Mouse (Mus musculus): ENCODE measurements at regions not wholly inside any gene's neighbourhood (a gene's known extent, or its start where the extent isn't known, plus 50 kb on each side); places are given as distances from the start of the nearest gene placed in this dataset.

DNA sequence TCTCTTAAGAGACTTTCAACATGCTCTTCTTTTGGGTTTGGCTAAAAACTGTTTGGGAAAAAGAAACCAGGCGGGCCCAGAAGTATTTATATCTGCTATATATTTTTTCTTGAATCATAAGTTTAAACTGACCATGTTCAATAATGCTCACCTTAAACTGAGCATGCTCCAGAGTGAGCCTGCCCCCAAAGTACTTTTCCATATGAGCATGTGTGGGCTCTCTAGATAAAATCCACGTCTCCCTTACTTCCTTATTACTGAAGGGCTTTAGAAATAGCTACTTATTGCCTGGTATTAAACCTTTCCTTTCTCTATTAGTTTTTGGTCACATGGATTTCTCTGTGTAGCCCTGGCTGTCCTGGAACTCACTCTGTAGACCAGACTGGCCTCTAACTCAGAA is 126.0 kb upstream of the Irf2bp2 start:
- no peak for ATAC-seq (ENCODE audit: insufficient read depth, low FRiP score, low TSS enrichment)
- Histone ChIP-seq H3K36me3 (ENCODE audit: control insufficient read depth, insufficient read depth, low read length) (no peaks in the 10 kb centered on the region), H3K27ac (ENCODE audit: low read depth, low read length) (no peak overlapping the region), H3K27me3 (ENCODE audit: control insufficient read depth, insufficient read depth, low read length) (no peaks in the 10 kb centered on the region), H3K9me3 (ENCODE audit: control insufficient read depth, low read length) (no peaks in the 10 kb centered on the region), H3K4me1 (ENCODE audit: control insufficient read depth, insufficient read depth, low read length) (no peaks in the 10 kb centered on the region), H3K4me2 (ENCODE audit: low read depth) (no peak overlapping the region), H3K9ac (ENCODE audit: low read length) (no peak overlapping the region), H3K4me3 (ENCODE audit: low read depth, low read length) (no peak overlapping the region)
- no peak for DNase-seq (ENCODE audit: low spot score)
- 74% methylated on average over 2 of the region's 2 CpGs for WGBS

DNA sequence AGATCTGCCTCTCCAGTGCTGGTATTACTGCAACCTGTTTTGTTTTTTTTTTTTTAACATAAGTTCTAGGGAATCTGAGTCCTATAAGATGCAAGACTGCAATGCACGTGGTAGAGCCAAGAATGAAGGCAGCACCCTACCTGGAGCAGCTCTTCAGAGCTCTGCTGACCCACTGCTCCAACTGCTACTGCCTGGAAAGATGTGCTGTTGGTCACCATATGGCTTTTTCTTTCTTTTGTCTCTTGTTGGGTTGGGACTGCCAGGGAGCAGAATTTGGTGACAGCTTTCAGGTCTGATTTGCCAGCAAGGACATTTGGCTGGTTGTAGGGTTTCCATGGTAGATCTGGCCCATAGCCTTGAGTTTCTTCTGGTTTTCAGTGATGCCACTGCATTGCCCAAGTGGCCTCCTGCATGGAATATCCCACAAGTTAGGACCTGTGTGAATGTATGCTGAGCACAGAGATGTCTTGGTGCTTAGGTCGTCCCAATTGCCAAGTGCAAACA is 123.9 kb upstream of the Irf2bp2 start:
- Histone ChIP-seq H3K4me1 (ENCODE audit: control insufficient read depth, insufficient read depth, low read length) (no peaks in the 10 kb centered on the region; the same call in 1 of the 2 replicates), H3K9ac (ENCODE audit: low read length) (no peak overlapping the region), H3K27me3 (ENCODE audit: control insufficient read depth, insufficient read depth, low read length) (no peaks in the 10 kb centered on the region), H3K9me3 (ENCODE audit: control insufficient read depth, low read length) (no peaks in the 10 kb centered on the region), H3K27ac (ENCODE audit: low read depth, low read length) (no peak overlapping the region), H3K4me3 (ENCODE audit: low read depth, low read length) (no peak overlapping the region), H3K36me3 (ENCODE audit: control insufficient read depth, insufficient read depth, low read length) (no peaks in the 10 kb centered on the region), H3K4me2 (ENCODE audit: low read depth) (no peak overlapping the region)
- WGBS: 81% methylated on average over 2 of the region's 2 CpGs
- DNase-seq (ENCODE audit: low spot score) (no peak), ATAC-seq (ENCODE audit: insufficient read depth, low FRiP score, low TSS enrichment) (no peak)

DNA sequence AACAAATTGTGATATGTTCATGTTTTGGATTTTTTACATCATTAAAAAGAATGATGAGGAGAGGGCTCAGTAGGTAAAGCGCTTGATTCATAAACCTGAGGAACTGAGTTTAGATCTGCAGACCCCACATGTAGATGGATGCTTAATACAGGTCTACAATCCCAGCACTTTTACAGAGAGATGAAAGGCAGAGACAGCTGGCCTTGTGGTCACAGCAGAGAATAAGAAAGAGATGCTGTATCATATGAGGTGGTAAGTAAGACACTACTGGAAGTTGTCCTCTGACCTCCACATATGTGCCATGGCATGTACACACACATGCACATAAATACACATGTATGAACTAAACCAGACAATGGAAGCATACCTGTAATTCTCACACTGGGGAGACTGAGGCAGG is 121.9 kb upstream of the Irf2bp2 start:
- H3K36me3 ChIP-seq (ENCODE audit: control insufficient read depth, insufficient read depth, low read length): no peaks in the 10 kb centered on the region
- ATAC-seq (ENCODE audit: insufficient read depth, low FRiP score, low TSS enrichment) (no peak), DNase-seq (ENCODE audit: low spot score) (no peak)
- H3K9ac ChIP-seq (ENCODE audit: low read length): no peak overlapping the region
- 94% methylated on average over 1 of the region's 1 CpGs for WGBS
- no peak overlapping the region for H3K4me2 ChIP-seq (ENCODE audit: low read depth)
- H3K4me1 ChIP-seq (ENCODE audit: control insufficient read depth, insufficient read depth, low read length): no peaks in the 10 kb centered on the region; the same call in 1 of the 2 replicates
- H3K4me3 ChIP-seq (ENCODE audit: low read depth, low read length): no peak overlapping the region
- H3K27ac ChIP-seq (ENCODE audit: low read depth, low read length): no peak overlapping the region
- H3K9me3 ChIP-seq (ENCODE audit: control insufficient read depth, low read length): no peaks in the 10 kb centered on the region
- no peaks in the 10 kb centered on the region for H3K27me3 ChIP-seq (ENCODE audit: control insufficient read depth, insufficient read depth, low read length)

DNA sequence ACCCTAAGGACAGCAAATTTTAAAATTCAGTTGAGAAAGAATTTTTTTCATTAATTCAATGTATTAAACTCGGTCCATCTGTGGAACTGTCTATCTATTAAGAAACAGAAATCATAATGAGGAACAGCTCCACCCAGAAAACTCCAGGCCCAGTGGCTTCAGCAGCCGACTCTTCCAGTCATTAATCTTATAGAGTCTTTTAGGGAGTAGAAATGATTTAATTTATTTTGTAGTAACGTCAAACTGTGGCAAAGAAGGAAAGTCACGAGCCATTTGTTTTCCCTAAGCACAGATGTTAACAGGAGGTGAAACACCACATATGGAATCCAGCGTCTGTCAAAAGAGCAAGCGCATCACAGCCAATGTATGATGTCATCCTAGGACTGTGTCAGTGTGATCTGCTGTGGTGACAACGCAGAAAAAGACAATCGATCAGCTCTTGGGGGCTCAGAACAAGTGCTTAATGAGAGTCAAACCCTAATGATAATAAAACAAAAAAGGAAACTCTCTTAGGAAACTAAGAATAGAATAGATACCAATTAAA is 119.9 kb upstream of the Irf2bp2 start:
- Histone ChIP-seq H3K9me3 (ENCODE audit: control insufficient read depth, low read length) (no peaks in the 10 kb centered on the region), H3K4me2 (ENCODE audit: low read depth) (no peak overlapping the region), H3K9ac (ENCODE audit: low read length) (no peak overlapping the region), H3K4me3 (ENCODE audit: low read depth, low read length) (no peak overlapping the region), H3K27me3 (ENCODE audit: control insufficient read depth, insufficient read depth, low read length) (no peaks in the 10 kb centered on the region), H3K27ac (ENCODE audit: low read depth, low read length) (no peak overlapping the region), H3K36me3 (ENCODE audit: control insufficient read depth, insufficient read depth, low read length) (no peaks in the 10 kb centered on the region), H3K4me1 (ENCODE audit: control insufficient read depth, insufficient read depth, low read length) (no peaks in the 10 kb centered on the region; the same call in 1 of the 2 replicates)
- DNase-seq (ENCODE audit: low spot score): no peak
- 59% methylated on average over 8 of the region's 8 CpGs for WGBS
- ATAC-seq (ENCODE audit: insufficient read depth, low FRiP score, low TSS enrichment): no peak

DNA sequence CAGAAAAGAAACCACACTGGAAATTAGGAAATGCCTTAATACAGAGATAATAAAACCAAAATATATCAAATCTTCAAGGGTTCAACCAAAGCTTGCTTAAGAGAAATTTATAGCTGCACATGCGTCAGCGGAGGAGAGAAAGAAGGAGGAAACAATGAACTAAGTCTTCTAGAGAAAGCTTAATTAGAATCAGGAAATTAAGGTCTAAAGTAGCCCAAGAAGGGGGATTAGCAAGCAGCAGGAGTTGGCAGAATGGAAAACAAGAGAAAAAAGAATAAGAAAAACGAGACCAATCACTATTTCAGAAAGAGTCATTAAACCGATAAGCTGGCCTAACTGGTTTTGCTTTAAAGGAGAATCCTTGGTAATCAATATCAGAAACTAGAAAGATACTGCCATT is 119.4 kb upstream of the Irf2bp2 start:
- 63% methylated on average over 4 of the region's 4 CpGs for WGBS
- DNase-seq (ENCODE audit: low spot score) (no peak), ATAC-seq (ENCODE audit: insufficient read depth, low FRiP score, low TSS enrichment) (no peak)

DNA sequence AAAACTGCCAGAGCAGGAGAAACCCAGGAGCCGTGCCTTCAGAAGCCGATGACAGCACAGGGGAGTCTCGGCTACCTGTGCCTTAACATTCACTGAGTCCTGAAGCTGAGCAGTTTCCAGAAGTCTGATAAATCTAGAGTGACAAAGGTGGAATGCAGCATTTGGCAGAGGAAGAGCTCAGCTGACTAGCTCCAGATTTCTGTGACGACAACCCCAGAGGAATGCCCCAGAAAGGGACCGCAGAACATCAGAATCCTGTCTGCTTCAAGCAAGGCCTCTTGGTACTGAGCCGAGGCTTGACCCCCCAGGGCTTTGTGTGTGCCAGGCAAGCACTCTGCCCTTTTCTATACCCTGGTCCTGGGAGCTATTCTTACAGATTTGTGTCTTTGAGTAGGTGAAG is 119.0 kb upstream of the Irf2bp2 start:
- ATAC-seq (ENCODE audit: insufficient read depth, low FRiP score, low TSS enrichment): no peak

More for the DNA sequence above, 119.4 kb upstream of the Irf2bp2 start:
- Histone ChIP-seq H3K27me3 (ENCODE audit: control insufficient read depth, insufficient read depth, low read length) (no peaks in the 10 kb centered on the region), H3K4me2 (ENCODE audit: low read depth) (no peak overlapping the region), H3K9ac (ENCODE audit: low read length) (no peak overlapping the region), H3K27ac (ENCODE audit: low read depth, low read length) (no peak overlapping the region), H3K36me3 (ENCODE audit: control insufficient read depth, insufficient read depth, low read length) (no peaks in the 10 kb centered on the region), H3K4me3 (ENCODE audit: low read depth, low read length) (no peak overlapping the region), H3K4me1 (ENCODE audit: control insufficient read depth, insufficient read depth, low read length) (no peaks in the 10 kb centered on the region; the same call in 1 of the 2 replicates), H3K9me3 (ENCODE audit: control insufficient read depth, low read length) (no peaks in the 10 kb centered on the region)

DNA sequence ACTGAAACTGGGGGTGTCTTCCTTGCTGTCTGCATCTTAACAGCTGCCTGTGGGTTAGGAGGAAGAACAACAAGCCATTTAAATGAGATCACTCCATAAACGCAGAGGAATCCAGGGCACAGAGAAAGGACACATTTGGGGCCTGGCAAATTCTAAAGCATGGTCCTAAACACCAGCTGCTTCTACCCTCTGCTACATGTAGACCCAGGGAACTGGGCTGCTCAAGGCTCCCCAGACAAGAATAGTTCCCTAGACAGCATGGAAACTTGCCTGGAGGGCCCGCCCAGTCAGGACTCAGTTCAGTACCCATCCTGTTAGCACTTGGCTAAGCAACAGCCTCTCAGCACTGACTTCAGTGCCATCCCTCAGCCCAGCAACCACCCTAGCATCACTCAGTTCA is 115.2 kb upstream of the Irf2bp2 start:
- no peak overlapping the region for H3K27ac ChIP-seq (ENCODE audit: low read depth, low read length)
- H3K4me3 ChIP-seq (ENCODE audit: low read depth, low read length): no peak overlapping the region
- H3K9me3 ChIP-seq (ENCODE audit: control insufficient read depth, low read length): no peaks in the 10 kb centered on the region
- H3K4me1 ChIP-seq (ENCODE audit: control insufficient read depth, insufficient read depth, low read length): no peaks in the 10 kb centered on the region; the same call in 1 of the 2 replicates
- no peaks in the 10 kb centered on the region for H3K36me3 ChIP-seq (ENCODE audit: control insufficient read depth, insufficient read depth, low read length)
- WGBS: 80% methylated on average over 2 of the region's 2 CpGs
- H3K27me3 ChIP-seq (ENCODE audit: control insufficient read depth, insufficient read depth, low read length): no peaks in the 10 kb centered on the region
- ATAC-seq (ENCODE audit: insufficient read depth, low FRiP score, low TSS enrichment) (no peak), DNase-seq (ENCODE audit: low spot score) (no peak)
- H3K9ac ChIP-seq (ENCODE audit: low read length): no peak overlapping the region
- no peak overlapping the region for H3K4me2 ChIP-seq (ENCODE audit: low read depth)

More for the DNA sequence above, 119.0 kb upstream of the Irf2bp2 start:
- H3K4me1 ChIP-seq (ENCODE audit: control insufficient read depth, insufficient read depth, low read length): no peaks in the 10 kb centered on the region; the same call in 1 of the 2 replicates
- no peak overlapping the region for H3K9ac ChIP-seq (ENCODE audit: low read length)
- 77% methylated on average over 6 of the region's 6 CpGs for WGBS
- no peak overlapping the region for H3K4me3 ChIP-seq (ENCODE audit: low read depth, low read length)
- DNase-seq (ENCODE audit: low spot score): no peak
- H3K27me3 ChIP-seq (ENCODE audit: control insufficient read depth, insufficient read depth, low read length): no peaks in the 10 kb centered on the region
- no peaks in the 10 kb centered on the region for H3K9me3 ChIP-seq (ENCODE audit: control insufficient read depth, low read length)
- no peak overlapping the region for H3K4me2 ChIP-seq (ENCODE audit: low read depth)
- no peaks in the 10 kb centered on the region for H3K36me3 ChIP-seq (ENCODE audit: control insufficient read depth, insufficient read depth, low read length)
- no peak overlapping the region for H3K27ac ChIP-seq (ENCODE audit: low read depth, low read length)

DNA sequence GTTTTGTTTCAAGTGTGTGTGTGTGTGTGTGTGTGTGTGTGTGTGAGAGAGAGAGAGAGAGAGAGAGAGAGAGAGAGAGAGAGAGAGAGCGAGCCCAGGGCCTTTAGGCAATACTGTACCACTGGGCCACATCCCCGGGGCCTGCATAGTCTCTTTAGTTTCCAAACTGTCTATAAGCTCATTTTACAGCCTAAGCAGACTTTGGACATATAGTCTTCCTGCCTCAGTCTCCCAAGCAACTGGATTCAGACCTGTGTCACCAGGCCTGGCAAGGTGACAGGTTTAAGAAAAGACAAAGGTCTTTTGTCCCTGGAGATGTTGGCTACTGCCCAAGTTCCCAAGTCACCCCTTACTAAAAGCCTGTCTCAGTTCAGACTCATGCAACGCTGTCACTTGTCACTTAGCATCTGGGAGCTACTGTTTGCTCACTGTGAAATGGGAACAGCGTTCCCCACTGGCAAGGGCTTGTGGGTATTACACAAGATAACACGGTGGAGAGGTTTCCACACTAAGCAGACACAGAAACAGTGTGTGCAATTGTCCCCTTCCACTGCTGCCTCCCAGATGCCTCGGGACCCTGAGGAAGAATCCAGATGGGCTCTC is 113.6 kb upstream of the Irf2bp2 start:
- H3K36me3 ChIP-seq (ENCODE audit: control insufficient read depth, insufficient read depth, low read length): no peaks in the 10 kb centered on the region
- DNase-seq (ENCODE audit: low spot score) (no peak), ATAC-seq (ENCODE audit: insufficient read depth, low FRiP score, low TSS enrichment) (no peak)
- H3K4me3 ChIP-seq (ENCODE audit: low read depth, low read length): no peak overlapping the region
- H3K9me3 ChIP-seq (ENCODE audit: control insufficient read depth, low read length): no peaks in the 10 kb centered on the region
- H3K4me1 ChIP-seq (ENCODE audit: control insufficient read depth, insufficient read depth, low read length): no peaks in the 10 kb centered on the region
- H3K27me3 ChIP-seq (ENCODE audit: control insufficient read depth, insufficient read depth, low read length): no peaks in the 10 kb centered on the region
- H3K27ac ChIP-seq (ENCODE audit: low read depth, low read length): no peak overlapping the region
- no peak overlapping the region for H3K4me2 ChIP-seq (ENCODE audit: low read depth)
- no peak overlapping the region for H3K9ac ChIP-seq (ENCODE audit: low read length)
- 75% methylated on average over 6 of the region's 6 CpGs for WGBS

DNA sequence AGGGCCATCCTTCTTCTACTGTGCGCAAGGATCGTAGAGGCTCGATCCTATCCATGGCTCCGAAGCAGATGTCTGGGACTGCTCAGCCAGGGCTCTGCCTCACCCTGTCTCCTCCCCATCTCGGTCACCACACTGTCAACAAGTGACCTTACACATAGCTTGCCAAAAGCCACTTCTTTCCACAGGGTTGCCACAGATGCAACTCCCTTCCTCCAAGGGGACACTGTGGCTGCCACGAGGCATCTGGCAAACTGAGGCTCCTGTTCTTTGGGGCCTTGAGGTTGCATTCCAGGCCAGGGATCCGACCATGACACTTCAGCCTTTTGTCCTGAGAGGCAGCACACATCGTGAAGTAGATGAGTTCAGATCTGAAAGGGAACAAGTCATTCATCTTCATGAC is 112.5 kb upstream of the Irf2bp2 start:
- DNase-seq (ENCODE audit: low spot score): no peak

More for the DNA sequence above, 112.5 kb upstream of the Irf2bp2 start:
- H3K4me2 ChIP-seq (ENCODE audit: low read depth): no peak overlapping the region
- no peak overlapping the region for H3K27ac ChIP-seq (ENCODE audit: low read depth, low read length)
- no peaks in the 10 kb centered on the region for H3K36me3 ChIP-seq (ENCODE audit: control insufficient read depth, insufficient read depth, low read length)
- no peak for ATAC-seq (ENCODE audit: insufficient read depth, low FRiP score, low TSS enrichment)
- no peak overlapping the region for H3K9ac ChIP-seq (ENCODE audit: low read length)
- no peaks in the 10 kb centered on the region for H3K27me3 ChIP-seq (ENCODE audit: control insufficient read depth, insufficient read depth, low read length)
- no peaks in the 10 kb centered on the region for H3K9me3 ChIP-seq (ENCODE audit: control insufficient read depth, low read length)
- H3K4me3 ChIP-seq (ENCODE audit: low read depth, low read length): no peak overlapping the region
- H3K4me1 ChIP-seq (ENCODE audit: control insufficient read depth, insufficient read depth, low read length): no peaks in the 10 kb centered on the region
- WGBS: 84% methylated on average over 8 of the region's 8 CpGs

Data from neural tube, embryonic 11.5 days (tissue).